Mouse (Mus musculus) MEL (cell line): ENCODE results near the gene Cldn13. TPM values are rescaled to one million over a fixed set of nuclear protein-coding genes. Genes with fewer than 3 reads are reported as not detected.

Experiments used
- DNase-seq: peaks from one replicate; pipeline ENCODE4 v3.0.0; 2011; ENCODE audit warnings: low read depth, low spot score
- H3K27ac ChIP-seq: 2 replicates; pipeline ENCODE4 v1.5.1; 2012; ENCODE audit warnings: low read depth, mild to moderate bottlenecking, control low read depth, low read length, moderate library complexity; ENCODE audit not compliant: control insufficient read depth
- H3K27me3 ChIP-seq, 2 experiments: fragments of 150-350 bp in 1 of 2; sonication (generic) in 1 of 2; 2 replicates each; pipeline ENCODE4 v1.6.1; 2012; ENCODE audit warnings: low read length in 2 of 2, mild to moderate bottlenecking in 2 of 2, improper control_type of control experiment in 1 of 2, moderate library complexity in 1 of 2; ENCODE audit not compliant: insufficient read depth in 2 of 2, control insufficient read depth in 1 of 2
- H3K36me3 ChIP-seq, 2 experiments: 2 replicates each; pipeline ENCODE4 v1.6.1; 2012 to 2014; ENCODE audit warnings: low read length in 2 of 2, improper control_type of control experiment in 1 of 2, inconsistent platforms in 1 of 2, mild to moderate bottlenecking in 1 of 2; ENCODE audit not compliant: insufficient read depth in 2 of 2, control insufficient read depth in 1 of 2
- H3K4me1 ChIP-seq, 2 experiments: fragments of 150-350 bp in 1 of 2; sonication (generic) in 1 of 2; 2 replicates each; pipeline ENCODE4 v1.6.1; 2012; ENCODE audit warnings: low read length in 2 of 2, improper control_type of control experiment in 1 of 2, mild to moderate bottlenecking in 1 of 2; ENCODE audit not compliant: insufficient read depth in 2 of 2, control insufficient read depth in 1 of 2
- H3K4me3 ChIP-seq, 2 experiments: fragments of 150-350 bp in 1 of 2; sonication (generic) in 1 of 2; 2 replicates each; pipeline ENCODE4 v1.5.1; 2012; ENCODE audit warnings: low read depth in 2 of 2, low read length in 2 of 2, mild to moderate bottlenecking in 2 of 2, moderate library complexity in 2 of 2, control low read depth in 1 of 2, improper control_type of control experiment in 1 of 2; ENCODE audit not compliant: control insufficient read depth in 1 of 2, insufficient read depth in 1 of 2
- H3K79me2 ChIP-seq: 2 replicates; pipeline ENCODE4 v1.6.1; 2012; ENCODE audit warnings: mild to moderate bottlenecking, low read length, moderate library complexity; ENCODE audit not compliant: control insufficient read depth, poor library complexity, insufficient read depth
- H3K9ac ChIP-seq: 2 replicates; pipeline ENCODE4 v1.6.1; 2012; ENCODE audit warnings: low read depth, mild to moderate bottlenecking, control low read depth, low read length, moderate library complexity; ENCODE audit not compliant: control insufficient read depth, poor library complexity, severe bottlenecking
- H3K9me3 ChIP-seq: fragments of 150-350 bp; sonication (generic); replicated peaks from 2 replicates; pipeline ENCODE4 v1.6.1; 2012; ENCODE audit warnings: mild to moderate bottlenecking, low read length, improper control_type of control experiment, moderate library complexity; ENCODE audit not compliant: insufficient read depth
- BHLHE40 ChIP-seq: IDR thresholded peaks from 2 replicates; pipeline ENCODE4 v1.6.1; 2012; ENCODE audit warnings: low read depth, mild to moderate bottlenecking, inconsistent platforms, low read length, improper control_type of control experiment, borderline replicate concordance
- CHD1 ChIP-seq: IDR thresholded peaks from 2 replicates; pipeline ENCODE4 v1.6.1; 2012; ENCODE audit warnings: low read depth, mild to moderate bottlenecking, inconsistent platforms, low read length, improper control_type of control experiment
- ELF1 ChIP-seq: IDR thresholded peaks from 2 replicates; pipeline ENCODE4 v1.6.1; 2014; ENCODE audit warnings: low read depth, mild to moderate bottlenecking, inconsistent platforms, low read length, improper control_type of control experiment, moderate library complexity
- GABPA ChIP-seq: IDR thresholded peaks from 2 replicates; pipeline ENCODE4 v1.6.1; 2012; ENCODE audit warnings: low read depth, mild to moderate bottlenecking, inconsistent platforms, low read length, improper control_type of control experiment, moderate library complexity
- GATA1 ChIP-seq: IDR thresholded peaks from 2 replicates; pipeline ENCODE4 v1.6.1; 2011; ENCODE audit warnings: low read depth, low read length, improper control_type of control experiment
- HCFC1 ChIP-seq: IDR thresholded peaks from 2 replicates; pipeline ENCODE4 v1.6.1; 2012; ENCODE audit warnings: low read depth, mild to moderate bottlenecking, inconsistent platforms, low read length, improper control_type of control experiment, moderate library complexity
- KAT2A ChIP-seq: conservative IDR thresholded peaks from 2 replicates; pipeline ENCODE4 v1.6.1; 2012; ENCODE audit warnings: low read depth, low read length, improper control_type of control experiment, inconsistent platforms
- MAX ChIP-seq: IDR thresholded peaks from 2 replicates; pipeline ENCODE4 v1.6.1; 2011; ENCODE audit warnings: low read length, improper control_type of control experiment
- MYB ChIP-seq: IDR thresholded peaks from 2 replicates; pipeline ENCODE4 v1.6.1; 2011; ENCODE audit warnings: mild to moderate bottlenecking, low read depth, low read length, improper control_type of control experiment
- MYC ChIP-seq: IDR thresholded peaks from 2 replicates; pipeline ENCODE4 v1.6.1; 2011; ENCODE audit warnings: low read depth, mild to moderate bottlenecking, low read length, improper control_type of control experiment, moderate library complexity
- NELFE ChIP-seq: IDR thresholded peaks from 2 replicates; pipeline ENCODE4 v1.6.1; 2011; ENCODE audit warnings: low read depth, low read length, improper control_type of control experiment
- NRF1 ChIP-seq: IDR thresholded peaks from 2 replicates; pipeline ENCODE4 v1.6.1; 2014; ENCODE audit warnings: low read depth, mild to moderate bottlenecking, inconsistent platforms, low read length, improper control_type of control experiment, moderate library complexity; ENCODE audit not compliant: poor library complexity, insufficient read depth, severe bottlenecking
- POLR2A ChIP-seq, 2 experiments: IDR thresholded peaks; 2 replicates each; pipeline ENCODE4 v1.6.1; 2011 to 2012; ENCODE audit warnings: low read length in 2 of 2, mild to moderate bottlenecking in 2 of 2, control low read depth in 1 of 2, improper control_type of control experiment in 1 of 2, low read depth in 1 of 2, moderate library complexity in 1 of 2; ENCODE audit not compliant: control insufficient read depth in 1 of 2, insufficient read depth in 1 of 2, poor library complexity in 1 of 2
- POLR2AphosphoS2 ChIP-seq: IDR thresholded peaks from 2 replicates; pipeline ENCODE4 v1.6.1; 2011; ENCODE audit warnings: low read length, improper control_type of control experiment
- POLR2AphosphoS5 ChIP-seq: IDR thresholded peaks from 2 replicates; pipeline ENCODE4 v1.6.1; 2012; ENCODE audit warnings: low read depth, borderline replicate concordance, mild to moderate bottlenecking, inconsistent platforms, low read length, moderate library complexity, mixed read lengths
- RAD21 ChIP-seq: IDR thresholded peaks from 2 replicates; pipeline ENCODE4 v1.6.1; 2011; ENCODE audit warnings: mild to moderate bottlenecking, low read depth, low read length, improper control_type of control experiment
- RCOR1 ChIP-seq: IDR thresholded peaks from 2 replicates; pipeline ENCODE4 v1.6.1; 2012; ENCODE audit warnings: low read depth, mild to moderate bottlenecking, inconsistent platforms, low read length, improper control_type of control experiment
- SMC3 ChIP-seq: IDR thresholded peaks from 2 replicates; pipeline ENCODE4 v1.6.1; 2011; ENCODE audit warnings: low read depth, low read length, improper control_type of control experiment
- TBP ChIP-seq: IDR thresholded peaks from 2 replicates; pipeline ENCODE4 v1.8.0; 2011; ENCODE audit warnings: low read depth, low read length, improper control_type of control experiment
- UBTF ChIP-seq: IDR thresholded peaks from 2 replicates; pipeline ENCODE4 v1.6.1; 2012; ENCODE audit warnings: low read depth, mild to moderate bottlenecking, inconsistent platforms, low read length, improper control_type of control experiment, moderate library complexity, borderline replicate concordance; ENCODE audit not compliant: insufficient read depth
- USF1 ChIP-seq: IDR thresholded peaks from 2 replicates; pipeline ENCODE4 v1.6.1; 2014; ENCODE audit warnings: low read depth, mild to moderate bottlenecking, inconsistent platforms, low read length, improper control_type of control experiment, moderate library complexity
- ZC3H11A ChIP-seq: IDR thresholded peaks from 2 replicates; pipeline ENCODE4 v1.6.1; 2012; ENCODE audit warnings: low read depth, mild to moderate bottlenecking, inconsistent platforms, low read length, improper control_type of control experiment
- ZKSCAN1 ChIP-seq: IDR thresholded peaks from 2 replicates; pipeline ENCODE4 v1.6.1; 2012; ENCODE audit warnings: low read depth, mild to moderate bottlenecking, inconsistent platforms, low read length, improper control_type of control experiment, moderate library complexity
- ZMIZ1 ChIP-seq: IDR thresholded peaks from 2 replicates; pipeline ENCODE4 v1.6.1; 2012; ENCODE audit warnings: low read depth, mild to moderate bottlenecking, inconsistent platforms, low read length, improper control_type of control experiment, moderate library complexity
- polyA plus RNA-seq, 2 experiments: library from polyadenylated mRNA; stranded (reverse) in 1 of 2; unstranded in 1 of 2; fragments of >175 nt in 1 of 2; fragments of >200 nt in 1 of 2; gene quantifications; 2 replicates each; pipeline versions ENCODE4 v1.2.1 to v1.2.4; 2012; ENCODE audit warnings: low replicate concordance in 2 of 2, low read depth in 1 of 2; ENCODE audit not compliant: insufficient read length in 2 of 2, insufficient read depth in 1 of 2, missing spikeins in 1 of 2
- total RNA-seq: library from RNA; depleted of rRNA; stranded (reverse); fragments of 300-350 nt; gene quantifications from 2 replicates; pipeline ENCODE4 v1.2.3, GENCODE M21; 2012

Gene Cldn13
- total and polyA plus RNA-seq, 3 experiments = 5.7 to 13.1 TPM; not detected in 1

GRCm38 (mm10) chr5:134897596-134897995 lies 17.7 kb downstream of the Cldn13 start:
- no peak for DNase-seq
- H3K36me3 ChIP-seq = no peaks in the 10 kb centered on the region
- no peak overlapping the region for H3K4me3 ChIP-seq
- H3K9ac ChIP-seq = no peak overlapping the region
- peaks cover 2 to 7% of the 10 kb centered on the region in 2 experiments; a peak in 3 of 4 replicates for H3K27me3 ChIP-seq
- H3K9me3 ChIP-seq = no peaks in the 10 kb centered on the region
- TF ChIP-seq MAX (no peak), RAD21 (no peak), ZMIZ1 (no peak), SMC3 (no peak), CHD1 (no peak), ZKSCAN1 (no peak), POLR2AphosphoS5 (no peak), RCOR1 (no peak), HCFC1 (no peak), BHLHE40 (no peak), POLR2A (IDR thresholded peaks at IDR 0.05; ENCODE audit: control insufficient read depth in 1 of 2, insufficient read depth in 1 of 2, low read depth in 1 of 2, low read length in 2 of 2, poor library complexity in 1 of 2) (no peak), MYC (no peak), GATA1 (no peak), ZC3H11A (no peak), TBP (no peak), NRF1 (no peak), KAT2A (no peak), UBTF (no peak), NELFE (no peak)
- H3K27ac ChIP-seq = no peak overlapping the region
- no peaks in the 10 kb centered on the region for H3K4me1 ChIP-seq
- no peaks in the 10 kb centered on the region for H3K79me2 ChIP-seq

GRCm38 (mm10) chr5:134896965-134897364 lies 18.4 kb downstream of the Cldn13 start:
- H3K27me3 ChIP-seq = peaks cover 2 to 7% of the 10 kb centered on the region in 2 experiments; a peak in 3 of 4 replicates
- TF ChIP-seq MYB (no peak), POLR2AphosphoS5 (no peak), USF1 (no peak), MAX (no peak), GABPA (no peak), POLR2AphosphoS2 (no peak), SMC3 (no peak), ELF1 (no peak), RAD21 (no peak), RCOR1 (no peak)
- TF ChIP-seq, all 39 proteins: peak for 0

More at GRCm38 (mm10) chr5:134896965-134897364, 18.4 kb downstream of the Cldn13 start:
- Histone ChIP-seq H3K9me3 (no peaks in the 10 kb centered on the region), H3K4me3 (no peak overlapping the region), H3K79me2 (no peaks in the 10 kb centered on the region), H3K27ac (no peak overlapping the region), H3K36me3 (no peaks in the 10 kb centered on the region), H3K4me1 (no peaks in the 10 kb centered on the region), H3K9ac (no peak overlapping the region)
- DNase-seq = no peak
